Mouse (Mus musculus): Measurements from ENCODE around the gene Smyd1.

Smyd1 gene

DNA sequence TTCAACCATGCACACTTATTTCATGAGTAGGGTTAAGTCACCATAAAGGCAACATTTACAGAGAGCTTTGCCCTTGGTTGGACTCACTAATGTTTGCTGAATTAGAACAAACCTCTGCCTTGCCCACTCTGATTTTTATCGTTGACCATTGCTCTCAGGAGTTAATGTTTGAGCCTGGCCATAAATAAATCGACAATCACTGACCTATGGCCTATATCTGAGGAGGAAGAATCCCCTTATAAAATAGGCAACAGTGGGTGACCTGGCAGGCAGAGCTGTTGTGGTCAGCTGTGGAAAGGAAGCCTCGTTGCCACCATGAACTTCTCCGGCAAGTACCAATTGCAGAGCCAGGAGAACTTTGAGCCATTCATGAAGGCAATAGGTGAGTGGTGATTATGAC lies 122.4 kb downstream of the Smyd1 start, which contains the start of gene Fabp1:
Gene Fabp1, plus strand, starts transcription at position 216 of the 400 bp plus-strand sequence.
- DNase-seq = no peak

DNA sequence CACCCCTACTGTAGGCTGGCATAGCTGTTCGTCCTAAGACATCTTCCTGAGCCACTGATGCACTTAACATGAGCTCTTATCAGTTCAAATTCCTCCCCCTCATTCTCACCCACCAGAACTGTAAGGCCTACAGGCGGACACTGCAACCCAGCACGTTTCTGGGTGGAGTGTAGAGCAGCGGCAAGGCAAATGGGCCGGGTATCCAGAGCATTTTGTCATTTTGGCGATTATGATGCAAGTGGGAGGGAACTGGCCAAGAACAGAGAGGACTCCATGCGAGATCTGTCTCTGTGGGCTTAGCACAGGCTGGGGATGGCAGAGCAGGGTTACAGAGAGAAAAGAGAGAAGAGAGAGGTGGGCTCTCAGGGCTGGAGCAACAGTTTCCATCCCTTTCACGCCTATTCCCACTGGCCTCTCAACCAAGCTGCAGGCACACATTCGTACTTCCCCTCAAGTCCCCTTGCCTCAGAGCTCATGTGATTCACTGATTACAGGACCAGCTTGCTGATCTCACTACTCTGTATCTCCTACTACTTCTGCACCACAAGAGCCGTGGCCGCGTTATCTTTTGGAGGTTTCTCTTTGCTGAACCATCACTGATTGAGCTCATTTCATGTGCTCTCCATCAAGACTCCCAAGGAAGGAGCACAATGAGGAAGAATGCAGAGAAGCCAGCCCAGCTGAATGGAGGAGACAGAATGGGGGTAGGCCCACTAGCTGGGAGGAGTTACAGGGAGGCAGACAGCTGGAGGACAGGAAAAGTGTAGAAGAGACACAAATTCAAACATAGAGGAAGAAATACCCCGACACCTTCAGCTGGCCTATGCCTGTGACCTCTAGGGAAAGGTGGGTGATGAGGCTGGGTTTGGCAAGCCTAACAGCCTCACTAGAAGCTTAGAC lies 124.1 kb downstream of the Smyd1 start:
- DNase-seq = no peak

DNA sequence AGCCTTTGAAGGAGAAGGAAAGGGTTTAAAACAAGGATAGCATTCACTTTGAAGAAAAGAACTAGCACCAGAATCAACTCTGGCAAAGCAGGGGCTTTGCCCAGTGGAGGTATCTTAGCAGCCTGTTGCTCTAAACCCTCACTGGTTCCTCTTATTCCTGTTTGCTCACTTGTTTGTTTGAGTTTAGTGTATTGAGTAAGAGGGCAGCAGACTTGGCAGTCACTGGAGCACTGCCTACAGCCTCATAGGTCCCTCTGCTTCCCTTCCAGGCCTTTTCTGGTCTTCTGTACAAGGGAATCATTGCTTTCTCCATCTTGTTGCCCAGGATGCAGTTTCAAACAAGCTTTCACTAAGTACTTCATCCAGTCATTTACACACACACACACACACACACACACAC lies 125.9 kb downstream of the Smyd1 start:
- no peak for DNase-seq

DNA sequence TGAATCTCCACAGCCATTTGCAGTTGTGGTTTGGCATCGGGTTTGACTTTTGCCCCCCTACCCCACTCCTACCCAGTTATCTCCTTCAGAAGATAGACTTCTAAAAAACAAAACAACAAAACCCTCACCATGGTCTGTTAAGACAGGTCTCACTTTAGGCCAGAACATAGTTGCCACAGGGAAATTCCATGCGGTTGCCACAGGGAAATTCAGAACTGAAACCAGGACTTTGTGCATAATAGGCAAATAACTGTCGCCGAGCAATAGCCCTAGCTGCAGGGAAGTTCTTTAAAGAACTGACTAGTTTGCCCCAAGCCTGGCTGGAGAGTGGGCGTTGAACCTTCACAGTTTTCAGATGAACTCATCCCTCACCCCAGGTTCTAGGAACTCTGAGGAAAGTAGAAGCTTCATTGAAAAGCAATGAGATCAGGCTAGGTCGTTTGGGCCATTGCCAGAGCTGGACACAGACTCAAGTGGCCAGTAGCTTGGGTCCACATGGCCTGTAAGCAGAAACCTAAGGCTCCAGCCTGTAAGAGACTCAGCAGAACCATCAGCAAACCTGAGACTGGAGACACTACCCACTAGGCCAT lies 128.8 kb downstream of the Smyd1 start:
- no peak for DNase-seq

DNA sequence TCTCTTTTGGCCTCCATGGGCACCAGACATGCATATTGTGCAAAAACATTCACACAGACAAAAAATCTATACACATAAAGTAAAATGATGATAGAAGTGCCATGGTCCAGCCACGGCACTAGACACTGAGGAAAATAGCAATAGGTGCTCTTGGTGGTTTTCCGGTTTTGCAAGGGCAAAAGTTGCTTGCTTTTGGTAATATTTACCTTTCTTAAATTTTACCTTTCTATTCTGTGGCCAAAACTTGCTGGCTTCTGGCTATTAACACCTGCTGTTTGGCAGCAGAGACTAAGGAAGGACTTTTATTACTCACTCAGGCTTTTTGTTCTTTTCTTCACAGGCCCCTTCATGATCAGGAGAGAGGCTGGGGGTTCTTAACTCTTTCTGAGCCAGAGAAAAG lies 131.5 kb downstream of the Smyd1 start:
- DNase-seq = no peak

- no peak for DNase-seq
Measured at GRCm38 (mm10) chr6:71189578-71189977, 132.5 kb downstream of the Smyd1 start.

- no peak for DNase-seq
Measured at GRCm38 (mm10) chr6:71184941-71185604, 137.0 kb downstream of the Smyd1 start.

- no peak for DNase-seq
Measured at GRCm38 (mm10) chr6:71180596-71180995, 141.4 kb downstream of the Smyd1 start.

GRCm38 (mm10) chr6:71172812-71173580 lies 149.0 kb downstream of the Smyd1 start:
- no peak for DNase-seq

DNA sequence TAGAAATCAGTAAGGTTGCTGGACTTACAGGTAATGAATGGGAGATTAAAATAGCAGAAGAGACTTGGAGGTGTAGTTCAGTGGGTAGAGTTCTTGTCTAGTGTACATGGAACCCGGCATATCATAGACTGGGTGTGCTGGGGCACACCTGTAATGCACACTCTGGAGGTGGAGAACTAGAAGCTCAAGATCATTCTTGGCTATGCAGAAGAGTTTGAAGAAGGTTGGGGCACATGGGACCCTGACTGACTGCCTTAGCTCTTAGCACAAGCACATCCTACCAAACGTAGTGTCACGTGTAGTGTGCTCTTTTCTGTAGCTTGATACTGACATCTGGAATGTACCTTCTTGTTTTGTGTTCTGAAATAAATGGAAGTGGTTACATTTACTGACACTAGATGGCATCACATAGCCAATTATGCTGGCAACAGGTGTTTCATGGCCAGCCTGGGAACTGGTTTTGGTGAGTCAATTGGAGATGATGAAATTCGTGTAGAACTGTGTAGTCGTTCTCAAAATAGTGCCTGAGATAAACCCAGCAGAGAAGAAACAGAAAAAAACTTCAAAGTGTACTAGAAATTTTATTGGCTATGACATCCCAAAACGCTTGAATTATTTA lies 155.4 kb downstream of the Smyd1 start:
- DNase-seq = peak; percentile 32 to 39

GRCm38 (mm10) chr6:71164394-71164793 lies 157.6 kb downstream of the Smyd1 start:
- no peak for DNase-seq
